ENCODE assay signal across 20 mouse cellular contexts in genomic region chr5:22027240-22027875, GRCm38 (mm10).
"Had no signal": no experiment of that assay in that cellular context is flagged by ENCODE, and none has a peak within 500 bp of the region (broad histone marks: within the 10 kb centered on the region; RNA-seq: fewer than 3 reads in every experiment).

No protein-coding gene starts in this region.

- H3K27ac ChIP-seq: kidney, postnatal 0 days; layer of hippocampus, adult 2 months; limb, embryonic 10.5 days; limb, embryonic 13.5 days; liver, embryonic 13.5 days; macrophage; midbrain, embryonic 10.5 days; midbrain, embryonic 13.5 days; stomach, postnatal 0 days had no signal

- H3K4me3 ChIP-seq: layer of hippocampus, adult 2 months; limb, embryonic 10.5 days; limb, embryonic 13.5 days; liver, embryonic 13.5 days; megakaryocyte, embryonic 14.5 days; midbrain, embryonic 10.5 days; midbrain, embryonic 13.5 days had no signal

- H3K36me3 ChIP-seq: limb, embryonic 10.5 days; limb, embryonic 13.5 days; liver, embryonic 13.5 days; midbrain, embryonic 10.5 days; midbrain, embryonic 13.5 days had no signal

- DNase-seq: kidney, adult 2 months; kidney, postnatal 25 days; layer of hippocampus, adult 9-11 months; liver, embryonic 13.5 days; lung, embryonic 14.5 days; right cerebral cortex, adult 18-20 months; right cerebral cortex, postnatal 25 days; thymus, adult 2 months; thymus, postnatal 14 days had no signal

- H3K27me3 ChIP-seq: limb, embryonic 13.5 days; liver, embryonic 13.5 days; megakaryocyte, embryonic 14.5 days; midbrain, embryonic 13.5 days had no signal

- H3K4me1 ChIP-seq: limb, embryonic 13.5 days; liver, embryonic 13.5 days; megakaryocyte, embryonic 14.5 days had no signal

- ATAC-seq: intestine, postnatal 0 days; lung, postnatal 0 days; midbrain, embryonic 13.5 days had no signal
